Mouse (Mus musculus) myocyte (in vitro differentiated cells): Measurements from ENCODE around the gene Trip4. TPM values are rescaled to one million over a fixed set of nuclear protein-coding genes. Genes with fewer than 3 reads are reported as not detected.

Source experiments
- H3K27me3 ChIP-seq: one replicate; pipeline ENCODE4 v1.6.1; 2011; ENCODE audit not compliant: control insufficient read depth, insufficient read depth, insufficient read length
- H3K36me3 ChIP-seq: one replicate; pipeline ENCODE4 v1.6.1; 2011; ENCODE audit not compliant: control insufficient read depth, insufficient read depth
- H3K4me2 ChIP-seq: one replicate; pipeline ENCODE4 v1.6.1; 2011; ENCODE audit warnings: low read depth, control low read depth
- H3K4me3 ChIP-seq: one replicate; pipeline ENCODE4 v1.5.1; 2011; ENCODE audit warnings: mild to moderate bottlenecking, control low read depth, moderate library complexity
- H3K79me2 ChIP-seq: one replicate; pipeline ENCODE4 v1.6.1; 2011; ENCODE audit not compliant: control insufficient read depth, insufficient read depth
- H3ac ChIP-seq: one replicate; pipeline ENCODE4 v1.6.1; 2011; ENCODE audit not compliant: control insufficient read depth, insufficient read length
- CEBPB ChIP-seq: IDR thresholded peaks from 2 replicates; pipeline ENCODE4 v1.6.1; 2011; ENCODE audit warnings: mild to moderate bottlenecking, moderate library complexity; ENCODE audit not compliant: poor library complexity, insufficient read depth, severe bottlenecking
- E2F4 ChIP-seq: IDR thresholded peaks from one replicate; pipeline ENCODE4 v1.6.1; 2011; ENCODE audit warnings: mild to moderate bottlenecking, control low read depth, moderate library complexity; ENCODE audit not compliant: insufficient read depth
- MAX ChIP-seq: IDR thresholded peaks from one replicate; pipeline ENCODE4 v1.6.1; 2011; ENCODE audit warnings: low read depth, mild to moderate bottlenecking, control low read depth
- MYOD1 ChIP-seq, 3 experiments: IDR thresholded peaks; one replicate each; pipeline ENCODE4 v1.6.1; 2011; ENCODE audit warnings: control low read depth in 2 of 3, low read depth in 2 of 3, mild to moderate bottlenecking in 2 of 3, moderate library complexity in 1 of 3; ENCODE audit not compliant: insufficient read length in 2 of 3, control insufficient read depth in 1 of 3
- MYOG ChIP-seq, 3 experiments: IDR thresholded peaks; one replicate each; pipeline ENCODE4 v1.6.1; 2011; ENCODE audit warnings: control low read depth in 2 of 3, low read depth in 2 of 3, mild to moderate bottlenecking in 2 of 3; ENCODE audit not compliant: insufficient read length in 2 of 3, control insufficient read depth in 1 of 3, insufficient read depth in 1 of 3
- POLR2A ChIP-seq: IDR thresholded peaks from one replicate; pipeline ENCODE4 v1.6.1; 2011; ENCODE audit warnings: low read depth, mild to moderate bottlenecking, control low read depth, moderate library complexity; ENCODE audit not compliant: insufficient read length
- POLR2AphosphoS2 ChIP-seq: IDR thresholded peaks from one replicate; pipeline ENCODE4 v1.6.1; 2011; ENCODE audit warnings: low read depth, control low read depth; ENCODE audit not compliant: insufficient read length
- REST ChIP-seq: IDR thresholded peaks from one replicate; pipeline ENCODE4 v1.6.1; 2011; ENCODE audit warnings: mild to moderate bottlenecking, control low read depth, moderate library complexity; ENCODE audit not compliant: insufficient read depth, insufficient read length
- SRF ChIP-seq: IDR thresholded peaks from one replicate; pipeline ENCODE4 v1.6.1; 2011; ENCODE audit warnings: low read depth; ENCODE audit not compliant: control insufficient read depth, insufficient read length
- TCF12 ChIP-seq: IDR thresholded peaks from one replicate; pipeline ENCODE4 v1.6.1; 2011; ENCODE audit warnings: mild to moderate bottlenecking, control low read depth; ENCODE audit not compliant: poor library complexity, insufficient read depth, severe bottlenecking
- TCF3 ChIP-seq: IDR thresholded peaks from one replicate; pipeline ENCODE4 v1.6.1; 2011; ENCODE audit warnings: low read depth, control low read depth; ENCODE audit not compliant: insufficient read length
- USF1 ChIP-seq: IDR thresholded peaks from one replicate; pipeline ENCODE4 v1.6.1; 2011; ENCODE audit warnings: low read depth, mild to moderate bottlenecking, control low read depth, moderate library complexity
- polyA plus RNA-seq: library from polyadenylated mRNA; unstranded; fragments of >200 nt; fragmentation: generic; extraction: Trizol; gene quantifications from one replicate; pipeline ENCODE4 v1.2.1, GENCODE M21; 2012; ENCODE audit warnings: missing spikeins

Trip4 gene
- polyA plus RNA-seq, 1 experiment = 9.0 TPM

GRCm38 (mm10) chr9:65902879-65903278, 5.7 kb downstream of the Trip4 start:
- Histone ChIP-seq H3K36me3 (no peaks in the 10 kb centered on the region), H3K27me3 (no peaks in the 10 kb centered on the region), H3ac (no peak overlapping the region), H3K4me2 (no peak overlapping the region), H3K79me2 (no peaks in the 10 kb centered on the region), H3K4me3 (no peak overlapping the region)
- TF ChIP-seq TCF12 (no peak), POLR2A (no peak), REST (no peak), E2F4 (no peak)

- no peak overlapping the region for H3ac ChIP-seq
- H3K4me3 ChIP-seq = no peak overlapping the region
- no peak overlapping the region for H3K4me2 ChIP-seq
- peaks cover 6% of the 10 kb centered on the region for H3K79me2 ChIP-seq
- H3K36me3 ChIP-seq = peaks cover 14% of the 10 kb centered on the region
- H3K27me3 ChIP-seq = no peaks in the 10 kb centered on the region
- TF ChIP-seq MAX (no peak), USF1 (no peak), CEBPB (no peak), MYOD1 (IDR thresholded peaks at IDR 0.05; ENCODE audit: control insufficient read depth in 1 of 3, insufficient read length in 2 of 3, low read depth in 2 of 3) (no peak)
Observed at GRCm38 (mm10) chr9:65896977-65897376, 11.6 kb downstream of the Trip4 start.

- Histone ChIP-seq H3ac (no peak overlapping the region), H3K4me3 (peak overlapping the region; percentile 59), H3K4me2 (peak overlapping the region; percentile 78), H3K36me3 (peaks cover 8% of the 10 kb centered on the region), H3K79me2 (peaks cover 25% of the 10 kb centered on the region), H3K27me3 (no peaks in the 10 kb centered on the region)
- TF ChIP-seq POLR2A = no peak
- no peak for TF ChIP-seq CEBPB
- TF ChIP-seq REST = no peak
- no peak for TF ChIP-seq TCF3
- no peak for TF ChIP-seq SRF
- no peak for TF ChIP-seq E2F4
- no peak for TF ChIP-seq MYOG (IDR thresholded peaks at IDR 0.05; ENCODE audit: control insufficient read depth in 1 of 3, insufficient read depth in 1 of 3, insufficient read length in 2 of 3, low read depth in 2 of 3)
- no peak for TF ChIP-seq TCF12
- no peak for TF ChIP-seq POLR2AphosphoS2
- no peak for TF ChIP-seq USF1
Observed at GRCm38 (mm10) chr9:65891126-65891525, 17.5 kb downstream of the Trip4 start.

GRCm38 (mm10) chr9:65890143-65890628, 18.4 kb downstream of the Trip4 start, which contains the start of gene Pclaf:
TSS of gene Pclaf (plus strand) at chr9:65890237.
- peaks cover 8% of the 10 kb centered on the region for H3K36me3 ChIP-seq
- peak within 1 kb of the TSS; percentile 78 for H3K4me2 ChIP-seq
- peaks cover 25% of the 10 kb centered on the region for H3K79me2 ChIP-seq
- H3K27me3 ChIP-seq = no peaks in the 10 kb centered on the region
- no peak within 1 kb of the TSS for H3ac ChIP-seq
- TF ChIP-seq MAX (no peak), REST (no peak), TCF3 (no peak), E2F4 (peak; percentile 99), USF1 (no peak)
- H3K4me3 ChIP-seq = peak within 1 kb of the TSS; percentile 59

GRCm38 (mm10) chr9:65884564-65885315, 23.9 kb downstream of the Trip4 start:
- Histone ChIP-seq H3K27me3 (no peaks in the 10 kb centered on the region), H3ac (peak overlapping the region; percentile 67), H3K4me3 (peak overlapping the region; percentile 63), H3K36me3 (peaks cover 8% of the 10 kb centered on the region), H3K4me2 (peak overlapping the region; percentile 95), H3K79me2 (peaks cover 19% of the 10 kb centered on the region)
- no peak for TF ChIP-seq CEBPB
- TF ChIP-seq MAX = peak; percentile 44
- peak; percentile 91 for TF ChIP-seq POLR2A
- peak; percentile 86 for TF ChIP-seq POLR2AphosphoS2
- TF ChIP-seq MYOG (IDR thresholded peaks at IDR 0.05; ENCODE audit: control insufficient read depth in 1 of 3, insufficient read depth in 1 of 3, insufficient read length in 2 of 3, low read depth in 2 of 3) = peak in 2 of 3 experiments; percentile 37 to 79
- peak in 2 of 3 experiments; percentile 19 to 60 for TF ChIP-seq MYOD1 (IDR thresholded peaks at IDR 0.05; ENCODE audit: control insufficient read depth in 1 of 3, insufficient read length in 2 of 3, low read depth in 2 of 3)
- no peak for TF ChIP-seq TCF3

- Histone ChIP-seq H3K4me3 (no peak overlapping the region), H3K27me3 (no peaks in the 10 kb centered on the region), H3K4me2 (no peak overlapping the region)
Observed at GRCm38 (mm10) chr9:65859656-65860055, 48.9 kb downstream of the Trip4 start.

More at GRCm38 (mm10) chr9:65859656-65860055, 48.9 kb downstream of the Trip4 start:
- no peak overlapping the region for H3ac ChIP-seq
- H3K79me2 ChIP-seq = no peaks in the 10 kb centered on the region
- H3K36me3 ChIP-seq = peaks cover 16% of the 10 kb centered on the region
- TF ChIP-seq POLR2AphosphoS2 (no peak), USF1 (no peak), E2F4 (no peak)
